Mouse (Mus musculus) left cerebral cortex, adult 8-10 months (tissue): ENCODE measurements around the gene Armc3. TPM values are rescaled to one million over a fixed set of nuclear protein-coding genes. Genes with fewer than 3 reads are reported as not detected.
A peak's percentile ranks its signal among the peaks of the same experiment; 100 is the strongest.
"Not testable (repeated sequence)": the region's sequence is repeated elsewhere in the genome, so short reads cannot be mapped to it uniquely, and the experiment has no call there.

Experiments
- DNase-seq, 2 experiments: peaks; one replicate each; pipeline ENCODE4 v3.0.0; 2022; ENCODE audit warnings: low spot score in 2 of 2
- total RNA-seq, 4 experiments: library from RNA; stranded (reverse); gene quantifications; 2 replicates each; pipeline ENCODE4 v1.2.4; 2022

The Armc3 gene
- total RNA-seq, 4 experiments from 2014 or later = 0.34 to 1.1 (median 0.64) TPM

DNA sequence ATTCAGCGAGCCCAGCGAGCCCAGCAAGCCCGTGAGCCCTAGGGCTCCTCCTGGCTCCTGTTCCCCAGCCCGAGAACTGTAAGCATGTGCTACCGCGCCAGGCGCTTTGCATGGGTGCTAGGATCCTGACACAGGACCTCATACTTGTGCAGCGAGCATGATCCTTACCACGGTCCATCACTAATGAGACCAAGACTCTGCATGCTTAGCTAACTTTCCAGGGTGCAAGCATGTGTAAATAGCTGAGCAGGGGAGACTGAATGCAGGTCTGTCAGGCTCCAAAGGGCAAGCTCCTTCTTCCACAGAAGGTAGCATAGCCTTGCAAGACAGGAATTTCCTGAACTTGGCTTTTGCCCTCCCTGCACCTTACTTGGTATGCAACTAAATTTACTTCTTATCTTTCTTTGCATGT lies 71.6 kb downstream of the Armc3 start:
- DNase-seq = no peak

DNA sequence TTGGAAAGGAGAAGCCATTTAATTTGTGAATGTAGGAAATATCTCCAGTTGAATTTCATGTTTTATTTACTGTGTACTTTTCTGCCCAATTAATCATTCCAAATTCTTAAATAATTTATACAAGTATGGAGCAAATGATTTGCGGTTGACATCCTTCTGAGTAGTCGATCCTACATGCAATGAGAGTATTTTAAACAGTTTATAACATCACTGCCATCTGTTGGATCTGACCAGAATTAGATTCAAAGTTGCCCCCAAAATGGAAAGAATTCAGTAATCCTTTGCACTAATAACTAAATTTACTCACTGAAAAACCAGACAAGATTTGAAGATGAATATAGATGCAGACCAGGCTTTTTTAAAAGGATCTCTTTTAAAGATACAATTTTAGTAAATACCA lies 75.5 kb downstream of the Armc3 start:
- DNase-seq = no peak

DNA sequence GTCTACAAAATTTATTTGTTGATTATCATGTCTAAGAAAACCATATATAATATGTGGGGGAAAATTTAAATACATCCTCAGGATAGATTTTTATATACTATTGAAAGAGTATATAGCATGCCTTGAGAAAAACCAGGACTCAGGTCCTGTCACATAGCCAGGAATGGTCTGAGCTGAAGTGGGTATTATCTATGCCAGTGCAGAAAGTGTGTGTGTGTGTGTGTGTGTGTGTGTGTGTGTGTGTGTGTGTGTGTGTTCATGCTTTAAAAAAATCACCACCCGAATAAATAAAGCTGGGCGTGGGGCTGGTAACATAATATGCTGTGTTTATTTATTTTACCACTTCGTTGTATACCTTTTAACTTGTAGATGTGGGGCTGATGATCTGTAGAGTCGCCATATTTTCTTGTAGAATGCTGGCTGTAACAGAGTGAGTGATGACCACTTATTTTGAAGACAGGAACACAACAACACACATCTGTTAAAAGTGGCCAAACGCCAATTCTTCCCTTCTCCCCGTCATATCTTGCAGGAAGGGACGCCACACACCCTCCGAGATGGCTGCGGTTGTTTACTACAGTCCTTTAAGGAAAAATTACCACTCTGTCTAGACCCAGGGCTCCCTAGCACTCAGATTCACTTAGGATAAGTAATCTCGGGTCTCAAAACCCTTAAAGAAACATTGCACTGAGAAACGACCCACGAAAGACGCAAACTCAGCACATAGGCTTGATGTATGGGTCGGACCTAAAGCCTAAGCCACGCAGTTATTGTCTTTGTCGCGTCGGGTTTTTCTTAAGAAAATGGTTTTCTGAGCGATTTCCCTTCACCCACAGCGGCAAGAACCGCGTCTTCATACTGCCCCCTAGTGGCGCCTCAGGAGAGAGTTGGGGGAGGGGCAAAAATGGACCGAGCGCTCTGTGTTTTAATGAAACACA lies 76.8 kb downstream of the Armc3 start:
- DNase-seq = peak; percentile 43 to 76

DNA sequence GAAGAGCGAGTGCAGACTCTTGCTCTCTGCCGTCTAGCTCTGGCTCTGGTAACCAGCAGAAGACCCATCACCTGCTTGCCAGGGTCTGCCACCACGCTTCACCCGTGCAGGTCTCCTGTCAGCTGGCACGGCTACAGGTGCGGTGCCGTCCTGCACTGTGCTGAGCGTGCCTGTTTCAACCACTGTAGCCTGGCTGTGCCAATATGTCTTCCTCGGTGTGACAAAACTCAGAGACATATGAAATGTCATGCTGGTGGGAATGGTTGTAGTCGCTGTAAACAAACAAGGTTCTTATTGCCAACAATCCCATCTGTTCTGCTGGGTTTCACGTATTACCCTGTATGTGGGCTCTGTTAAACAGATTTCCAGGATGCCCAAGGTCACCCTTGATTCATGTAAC lies 81.2 kb downstream of the Armc3 start:
- DNase-seq = no peak

DNA sequence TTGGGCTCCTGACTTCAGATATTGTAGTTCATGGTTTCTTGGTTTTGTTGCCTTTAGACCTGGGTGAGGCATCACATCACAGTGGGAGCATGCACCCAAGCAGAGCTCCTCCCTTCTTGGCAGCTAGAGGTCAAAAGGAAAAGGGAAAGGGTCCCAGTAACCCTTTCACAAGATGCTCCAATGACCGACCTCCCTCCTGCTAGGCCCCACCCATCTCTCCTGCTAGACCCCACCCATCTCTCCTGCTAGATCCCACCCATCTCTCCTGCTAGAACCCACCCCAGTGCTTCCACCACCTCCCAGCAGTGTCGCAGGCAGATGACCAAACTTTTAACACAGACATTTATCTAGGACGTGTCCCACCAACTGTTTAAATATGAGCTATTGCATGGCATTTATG lies 93.3 kb downstream of the Armc3 start:
- no peak for DNase-seq

DNA sequence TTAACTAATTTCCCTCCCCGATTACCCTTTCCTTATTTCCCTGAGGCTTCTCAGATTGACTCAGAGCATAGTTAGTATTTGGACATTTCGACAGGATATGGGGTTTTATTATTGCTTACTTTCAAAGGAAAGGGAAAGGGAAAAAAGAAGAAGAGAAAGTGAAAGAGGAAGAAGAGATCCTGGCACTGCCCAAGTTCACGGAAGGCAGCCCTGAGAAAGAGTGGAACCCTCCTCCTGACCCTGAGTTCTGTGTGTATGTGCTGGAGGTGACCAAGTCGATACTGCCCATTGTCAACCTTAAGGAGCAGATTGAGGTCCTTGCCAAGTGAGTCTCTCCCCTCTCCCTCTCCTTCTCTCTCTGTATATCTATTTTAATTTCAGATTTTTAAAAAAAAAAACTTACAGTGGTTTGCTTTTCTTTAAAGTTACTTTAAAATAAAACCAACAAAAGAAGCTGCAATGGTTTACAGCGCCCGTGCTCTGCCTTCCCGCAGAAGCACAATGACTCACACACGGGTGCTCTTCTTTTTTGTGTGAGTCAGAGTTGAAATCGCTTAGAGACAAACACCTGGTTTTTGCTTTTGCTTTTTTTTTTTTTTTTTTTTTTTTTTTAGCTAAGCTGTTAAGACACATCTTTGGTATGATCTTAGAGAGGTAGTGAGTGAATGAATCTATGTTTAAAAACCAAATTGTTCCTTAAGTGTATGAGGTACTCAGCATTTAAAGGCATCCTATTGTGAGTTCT lies 101.4 kb downstream of the Armc3 start:
- no peak for DNase-seq

DNA sequence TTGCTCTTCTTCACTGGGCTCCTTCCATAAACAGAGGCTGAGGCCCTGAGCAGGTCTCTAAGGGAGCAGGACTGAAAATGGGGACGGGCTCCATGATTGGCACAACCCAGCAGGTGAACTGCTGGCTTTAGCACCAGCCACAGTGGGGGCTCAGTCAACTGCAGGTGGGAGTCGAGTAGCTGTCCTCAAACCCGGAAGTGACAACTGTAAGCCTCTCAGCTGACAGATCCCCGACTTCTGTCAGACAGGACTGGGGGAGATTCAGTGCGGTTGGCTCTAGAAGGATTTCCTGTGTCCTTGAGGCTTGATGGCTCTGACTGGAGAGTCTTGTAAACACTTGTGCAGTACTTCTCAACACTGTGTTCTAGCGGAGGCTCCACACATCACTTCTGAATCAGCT lies 102.1 kb downstream of the Armc3 start:
- no peak for DNase-seq

DNA sequence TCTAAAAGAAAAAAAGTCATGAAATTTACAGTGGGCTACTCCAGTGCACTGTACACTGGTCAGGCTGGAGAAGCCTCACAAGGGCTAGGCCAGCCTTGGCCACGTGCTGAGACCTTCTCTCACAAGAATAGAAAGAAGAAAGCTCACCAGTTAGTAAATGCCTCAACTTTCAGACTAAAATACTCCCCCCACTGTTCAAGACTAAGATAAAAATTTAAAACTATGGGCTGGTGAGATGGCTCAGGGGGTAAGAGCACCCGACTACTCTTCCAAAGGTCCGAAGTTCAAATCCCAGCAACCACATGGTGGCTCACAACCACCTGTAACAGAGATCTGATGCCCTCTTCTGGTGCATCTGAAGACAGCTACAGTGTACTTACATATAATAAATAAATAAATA lies 104.0 kb downstream of the Armc3 start:
- not testable (repeated sequence) for DNase-seq

DNA sequence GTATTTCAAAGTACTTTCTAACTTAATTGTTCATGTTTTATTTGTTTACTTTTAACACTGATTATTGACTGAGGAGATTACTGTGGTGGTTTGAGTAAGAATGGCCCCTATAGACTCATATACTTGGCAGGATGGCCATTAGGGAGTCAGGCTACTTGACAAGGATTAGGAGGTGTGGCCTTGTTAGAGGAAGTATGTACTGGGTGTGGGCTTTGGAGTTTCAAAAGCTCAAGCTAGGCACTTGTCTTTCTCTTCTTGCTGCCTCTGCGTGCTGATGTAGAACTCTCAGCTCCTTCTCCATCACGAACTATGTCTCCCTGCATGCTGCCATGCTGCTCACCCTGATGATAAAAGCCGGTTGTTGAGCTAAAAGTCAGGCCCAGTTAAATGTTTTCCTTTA lies 111.4 kb downstream of the Armc3 start:
- DNase-seq = no peak

DNA sequence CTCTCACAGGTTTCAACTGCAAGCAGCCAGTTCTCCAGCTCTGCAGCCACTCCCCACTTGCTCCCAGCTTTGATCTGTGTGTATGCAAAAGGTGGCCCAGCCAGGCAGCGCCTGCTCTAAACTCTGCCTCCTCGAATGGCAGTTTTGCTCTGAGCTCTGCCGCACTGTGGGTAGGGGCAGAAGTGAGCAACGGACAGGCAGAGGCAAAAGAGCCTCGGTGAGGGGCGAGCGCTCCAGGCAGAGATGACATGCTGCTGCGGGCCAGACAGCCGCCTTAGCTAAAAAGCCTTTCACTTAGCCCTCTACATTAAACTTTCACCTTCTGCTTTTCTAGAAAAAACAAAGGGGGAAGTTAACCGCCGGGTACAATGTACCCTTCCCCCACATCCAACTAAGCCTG lies 117.0 kb downstream of the Armc3 start:
- no peak for DNase-seq

DNA sequence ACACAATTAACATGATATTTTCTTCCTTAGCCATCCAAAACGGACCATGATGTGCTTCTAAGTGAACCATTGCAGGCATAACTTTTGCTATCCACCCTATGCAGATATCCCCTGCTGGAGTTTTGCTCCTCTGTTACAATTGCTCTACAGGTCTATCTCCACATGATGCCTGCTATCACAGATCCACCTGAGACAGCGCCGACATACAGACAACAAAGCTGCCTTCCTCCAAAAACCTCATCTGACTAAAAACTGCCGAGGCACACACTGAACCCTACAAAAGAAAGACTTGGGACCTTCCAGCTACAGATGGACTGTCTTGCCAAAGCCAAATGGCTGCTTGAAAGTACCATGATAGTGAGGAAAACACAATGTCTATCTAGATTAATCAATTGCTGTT lies 117.6 kb downstream of the Armc3 start:
- no peak for DNase-seq

DNA sequence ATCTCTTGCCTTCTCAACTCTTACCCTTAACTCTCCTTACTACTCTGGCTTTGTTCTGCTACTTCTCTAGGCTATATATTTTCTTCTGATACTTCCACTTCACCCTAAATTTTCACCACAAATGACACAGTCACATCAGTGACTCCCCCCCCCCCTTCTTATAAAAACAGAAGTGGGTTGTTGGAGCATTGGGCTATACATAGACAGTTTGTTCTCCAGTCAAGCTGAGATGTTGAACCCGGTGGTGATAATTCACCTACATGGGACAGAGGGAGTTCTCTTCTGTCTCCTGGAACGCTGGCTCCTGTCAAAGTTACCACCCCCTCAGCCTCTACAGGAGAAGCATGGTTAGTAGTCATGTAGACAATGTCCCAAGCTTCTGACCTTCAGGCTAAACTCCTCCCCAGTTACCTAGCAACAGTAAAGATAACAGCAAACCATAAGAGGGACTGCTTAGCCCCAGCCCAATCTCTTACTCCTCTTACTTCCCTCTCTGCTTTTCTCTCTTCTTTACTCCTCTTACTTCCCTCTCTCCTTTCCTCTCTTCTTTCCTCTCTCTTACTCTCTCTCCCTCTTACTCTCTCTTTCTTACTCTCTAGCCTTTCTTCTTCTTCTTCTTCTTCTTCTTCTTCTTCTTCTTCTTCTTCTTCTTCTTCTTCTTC lies 118.2 kb downstream of the Armc3 start:
- not testable (repeated sequence) for DNase-seq

DNA sequence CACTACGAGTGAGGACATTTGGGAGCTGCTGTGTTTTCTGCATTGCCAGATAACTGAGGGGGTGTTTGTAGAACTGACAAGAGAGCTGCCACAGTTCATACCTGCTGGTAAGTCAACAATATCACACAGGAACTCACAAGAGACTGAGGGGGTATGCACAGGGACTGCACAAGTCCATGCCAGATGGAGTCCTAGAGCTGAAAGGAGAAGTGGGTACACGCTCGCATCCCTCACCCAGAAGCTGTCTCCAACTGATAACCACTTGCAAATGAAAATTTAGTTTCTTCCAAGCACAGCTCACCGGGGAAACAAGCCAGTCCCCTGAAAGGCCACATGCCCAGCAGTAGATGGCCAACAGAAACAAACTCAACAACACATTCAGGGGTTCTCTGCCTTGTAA lies 119.4 kb downstream of the Armc3 start:
- DNase-seq = no peak

DNA sequence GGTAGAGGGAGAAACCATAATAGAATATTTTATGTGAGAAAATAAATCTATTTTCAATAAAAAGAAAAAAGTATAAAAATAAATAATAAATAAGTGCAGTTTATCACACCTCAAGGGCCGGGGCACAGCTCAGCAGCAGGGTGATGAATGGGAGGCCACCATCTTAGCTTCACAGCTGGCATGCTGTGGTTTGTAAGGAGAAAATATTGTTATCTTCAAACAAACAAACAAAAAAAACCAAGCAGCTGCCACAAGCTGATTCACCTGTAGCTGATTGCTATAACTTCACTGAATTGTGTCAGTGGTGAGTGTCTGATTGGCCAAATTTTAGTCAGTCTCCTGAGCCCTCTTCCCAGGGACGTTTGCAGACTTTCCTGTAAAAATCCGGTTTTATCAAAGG lies 120.2 kb downstream of the Armc3 start:
- DNase-seq = no peak

DNA sequence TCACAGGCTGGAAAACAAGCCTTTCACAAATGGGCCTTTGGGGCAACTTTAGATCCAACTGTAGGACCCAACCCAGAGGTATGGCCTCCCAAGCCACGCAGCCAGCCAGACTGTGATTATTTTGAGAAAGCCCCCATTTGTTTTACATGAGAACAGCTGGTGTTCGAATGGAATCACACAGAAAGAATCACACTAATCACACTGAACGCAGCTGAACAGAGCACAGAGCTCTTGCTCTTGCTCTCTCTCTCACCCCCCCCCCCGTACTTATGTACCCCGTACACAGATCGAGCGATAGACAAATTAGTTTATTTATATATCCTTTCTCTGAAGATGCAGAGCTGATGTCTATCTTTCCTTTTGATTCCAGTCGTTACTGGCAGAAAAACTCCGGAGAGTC lies 123.3 kb downstream of the Armc3 start:
- no peak for DNase-seq

DNA sequence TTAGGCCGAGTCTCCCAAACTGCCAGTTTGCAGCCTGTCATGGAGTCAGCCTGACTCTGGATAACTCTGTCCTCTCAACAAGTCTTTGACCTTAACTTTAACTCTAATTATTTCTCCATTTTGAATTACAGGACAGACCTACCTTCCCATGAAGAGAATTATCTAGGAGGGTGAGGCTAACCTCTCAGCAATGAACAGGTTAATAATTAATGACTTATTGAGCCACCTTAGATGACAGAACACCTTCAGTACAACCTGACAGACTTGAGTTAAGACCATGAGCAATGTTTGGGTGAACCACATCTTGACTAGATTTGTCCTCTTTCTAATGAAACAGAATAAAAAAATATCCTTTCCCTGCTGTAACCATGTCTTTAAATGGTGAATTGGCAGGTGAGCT lies 127.3 kb downstream of the Armc3 start:
- no peak for DNase-seq

DNA sequence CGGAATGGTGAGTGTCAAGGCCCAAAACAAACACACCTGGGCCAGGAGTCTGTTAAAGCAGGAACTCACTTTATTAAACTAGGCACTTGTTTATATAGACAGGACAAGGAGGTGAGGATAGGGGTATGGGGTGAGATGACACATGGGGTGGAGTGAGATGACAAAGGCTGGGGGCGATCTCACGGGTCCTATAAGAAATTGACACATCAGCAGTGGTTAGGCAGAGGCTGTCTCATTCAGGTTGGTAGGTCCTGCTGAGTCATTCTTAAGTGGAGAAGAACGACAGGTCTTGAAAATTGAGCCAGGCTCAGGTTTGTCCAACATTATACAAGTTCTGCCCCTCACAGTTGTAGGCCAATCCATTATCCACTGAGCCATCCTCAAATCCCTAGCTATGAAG lies 128.7 kb downstream of the Armc3 start:
- no peak for DNase-seq

DNA sequence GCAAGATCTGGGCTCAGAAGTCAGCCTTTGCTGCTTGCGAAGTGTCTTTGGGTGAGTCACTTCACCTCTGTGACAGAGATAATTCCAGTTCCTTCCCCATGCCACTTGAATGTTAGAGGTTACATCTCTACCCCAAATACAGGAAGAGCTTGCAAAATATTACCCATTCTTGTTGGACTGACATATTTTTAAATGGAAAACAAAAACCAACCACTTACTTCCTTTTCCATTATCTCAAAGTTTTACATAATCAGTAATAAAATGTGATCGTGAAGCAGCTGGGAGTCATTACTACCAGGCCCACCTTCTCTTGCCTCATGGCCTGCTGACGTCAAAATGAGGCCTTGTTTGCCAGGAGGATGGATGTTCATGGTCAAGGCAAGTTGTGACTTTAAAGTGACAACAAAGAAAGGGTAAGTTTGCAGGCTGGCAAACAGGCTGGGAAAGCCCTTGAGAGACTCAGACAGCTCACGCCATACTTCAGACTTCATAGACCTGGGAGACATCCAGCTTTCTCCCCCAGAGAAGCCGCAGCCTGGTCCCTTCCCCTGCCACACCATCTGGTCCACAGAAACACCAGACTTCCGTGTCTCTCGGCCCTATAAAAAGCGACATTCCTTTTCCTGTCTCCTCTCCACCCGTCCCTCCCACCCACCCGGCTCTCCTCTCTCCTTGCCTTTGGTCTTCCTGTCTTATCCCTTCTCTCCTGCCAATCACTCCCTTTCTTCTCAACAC lies 145.0 kb downstream of the Armc3 start:
- DNase-seq = peak in 1 of 2 experiments; percentile 69

DNA sequence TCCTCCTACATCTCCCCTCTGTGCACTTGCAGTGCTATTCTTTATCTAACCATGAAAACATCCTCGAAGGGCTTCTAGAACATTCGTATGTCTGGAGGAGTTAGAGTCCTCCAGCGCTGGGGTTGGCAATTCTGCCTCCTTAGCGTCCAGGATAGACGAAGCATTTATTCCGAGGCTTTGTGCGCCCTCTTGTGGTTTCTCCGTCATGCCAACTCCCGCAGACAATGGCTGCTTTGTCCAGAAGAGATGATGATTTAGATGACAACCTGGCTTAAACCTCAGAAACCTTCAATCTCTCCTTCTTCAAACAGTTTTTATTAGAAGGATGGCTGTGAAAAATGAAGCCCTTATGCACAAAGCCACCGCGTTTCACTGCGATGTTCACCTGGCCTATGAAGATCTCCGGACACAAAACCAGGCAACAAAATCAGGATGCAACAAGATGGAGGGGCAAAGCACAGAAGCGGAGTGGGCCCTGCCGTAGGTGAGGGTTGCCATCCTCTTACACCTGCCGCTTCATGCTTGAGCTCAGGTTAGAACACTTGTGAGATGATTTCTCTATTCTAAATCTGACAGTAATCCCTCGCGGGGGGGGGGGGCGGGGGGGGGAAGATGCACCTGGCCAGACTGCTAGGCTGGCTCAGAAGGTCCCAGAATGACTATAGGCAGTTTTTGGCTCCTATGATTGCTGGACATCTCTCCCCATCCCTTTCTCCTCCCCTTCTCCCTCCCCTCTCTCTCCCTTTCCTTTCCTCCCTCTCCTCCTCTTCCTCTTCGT lies 145.7 kb downstream of the Armc3 start:
- peak; percentile 81 to 86 for DNase-seq

DNA sequence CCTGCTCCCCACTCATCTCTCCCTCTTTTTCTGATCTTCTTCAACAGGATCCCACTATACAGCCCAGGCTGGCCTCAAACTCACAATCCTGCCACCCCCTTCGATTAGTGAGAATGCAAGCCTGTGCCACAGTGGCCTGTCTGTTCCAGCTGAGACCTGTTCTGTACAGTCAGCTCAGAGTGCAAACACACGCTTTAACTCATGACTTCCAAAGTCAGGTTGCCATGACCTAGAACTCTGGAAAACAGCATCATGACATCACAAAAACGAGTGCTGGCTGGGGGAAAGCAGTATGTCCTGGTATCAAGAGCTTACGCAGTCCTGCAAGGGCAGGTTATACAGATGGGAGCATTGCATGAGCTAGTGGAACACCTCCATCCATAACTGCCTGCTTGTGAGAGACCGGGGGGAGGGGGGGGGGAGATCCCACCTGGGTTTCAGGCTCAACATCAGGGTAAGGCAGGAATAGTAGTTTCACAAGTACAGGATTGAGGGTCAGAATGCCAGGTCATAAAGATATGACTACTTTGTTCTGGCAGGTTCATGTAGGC lies 146.4 kb downstream of the Armc3 start:
- no peak for DNase-seq
